Comparison of ENCODE assay signal across 9 mouse cellular contexts in the genomic region with DNA sequence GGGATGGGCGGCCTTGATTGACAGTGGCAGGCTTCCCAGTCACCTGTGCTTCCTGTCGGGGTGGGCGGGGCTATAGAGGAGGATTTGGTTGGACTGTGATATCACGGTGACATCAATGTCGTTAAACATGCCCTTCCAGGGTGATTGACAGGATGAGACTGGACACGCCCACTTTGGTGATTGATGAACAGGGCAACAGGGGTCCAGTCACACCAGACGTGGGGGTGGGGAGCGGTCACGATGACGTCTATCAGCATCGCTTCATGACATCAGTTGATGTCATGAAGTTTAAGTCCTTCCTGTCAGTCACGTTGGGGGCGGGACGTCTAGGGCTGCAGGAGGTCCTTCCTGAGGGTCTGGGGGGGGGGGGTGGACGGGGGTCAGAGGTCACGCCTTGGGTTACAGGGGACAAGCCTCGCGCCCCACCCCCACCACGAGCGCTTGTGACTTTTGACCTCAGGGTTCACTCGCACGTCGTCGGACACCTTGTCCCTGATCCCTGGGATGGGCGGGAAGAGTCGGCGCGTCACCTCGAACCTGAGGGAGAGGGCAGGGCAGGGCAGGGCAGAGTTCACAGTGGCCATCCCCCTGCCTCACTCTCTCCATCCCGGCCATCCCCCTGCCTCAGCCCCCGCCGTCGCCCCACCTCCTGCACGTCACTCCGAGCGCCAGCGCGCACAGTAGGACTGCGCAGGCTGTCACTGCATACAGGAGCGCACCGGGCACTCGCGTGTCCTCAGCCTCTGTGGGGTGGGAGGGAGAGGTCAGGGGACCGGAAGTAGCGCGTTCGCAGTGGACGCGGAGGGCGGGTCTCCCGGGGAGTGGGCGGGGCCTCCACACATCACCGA. TPM values are rescaled to one million over a fixed set of nuclear protein-coding genes. Genes with fewer than 3 reads are reported as not detected.
DNase-seq lines count a peak whose midpoint lies in the region; ATAC-seq and TF ChIP-seq lines count a peak whose summit lies in the region.
"Had no signal": no experiment of that assay in that cellular context is flagged by ENCODE, and none has a peak within 500 bp of the region (broad histone marks: within the 10 kb centered on the region; RNA-seq: fewer than 3 reads in every experiment).

No protein-coding gene starts in this region.

- TF ChIP-seq CTCF in hindbrain, postnatal 0 days (IDR thresholded peaks at IDR 0.05; ENCODE audit: low read depth) = no peak
- no peak for TF ChIP-seq CTCF in liver, adult 2 months (IDR thresholded peaks at IDR 0.05; ENCODE audit: low read depth, low read length)

- H3K36me3 ChIP-seq in hindbrain, postnatal 0 days (ENCODE audit: insufficient read depth, low read length) = no peaks in the 10 kb centered on the region
- H3K36me3 ChIP-seq in liver, adult 2 months (ENCODE audit: control insufficient read depth, insufficient read depth, low read length) = no peaks in the 10 kb centered on the region

- peak overlapping the region; percentile 88 for H3K27ac ChIP-seq in hindbrain, postnatal 0 days
- H3K27ac ChIP-seq in liver, adult 2 months (replicated peaks; ENCODE audit: insufficient read depth, low read depth, low read length) = no peak overlapping the region

- H3K79me2 ChIP-seq in liver, adult 2 months (ENCODE audit: control insufficient read depth, insufficient read depth, low read length) = no peaks in the 10 kb centered on the region

- DNase-seq in layer of hippocampus, adult 11-12 months (ENCODE audit: low spot score) = peak; percentile 22
- DNase-seq in layer of hippocampus, postnatal 36 days = no peak
- peak; percentile 33 for DNase-seq in WW6 (ENCODE audit: low read depth, low spot score)
- DNase-seq in embryo, embryonic 9.5 days (ENCODE audit: extremely low spot score) = peak; percentile 33
- DNase-seq in hindbrain, postnatal 0 days (ENCODE audit: low spot score) = peak; percentile 16
- no peak for DNase-seq in liver, adult 2 months (ENCODE audit: extremely low read depth, low read depth, low spot score)
- peak; percentile 42 for DNase-seq in right cerebral cortex, postnatal 4 days

- peak overlapping the region; percentile 43 for H3K4me3 ChIP-seq in hindbrain, postnatal 0 days (ENCODE audit: low read length)
- peak overlapping the region; percentile 39; the same call in 1 of the 2 replicates for H3K4me3 ChIP-seq in liver, adult 2 months (ENCODE audit: insufficient read depth, low read depth, low read length)

- 34% methylated on average over 51 of the region's 53 CpGs for WGBS in hindbrain, postnatal 0 days
- WGBS in liver, adult 2 months = 40% methylated on average over 53 of the region's 53 CpGs

- H3K9ac ChIP-seq in hindbrain, postnatal 0 days (replicated peaks; ENCODE audit: low read length) = peak overlapping the region; percentile 47
- H3K9ac ChIP-seq in liver, adult 2 months (ENCODE audit: low read depth, low read length) = no peak overlapping the region

- H3K4me2 ChIP-seq in hindbrain, postnatal 0 days (ENCODE audit: low read depth, low read length) = peak overlapping the region; percentile 56

- peak; percentile 14; the same call in 1 of the 2 replicates for ATAC-seq in hindbrain, postnatal 0 days
- no peak for ATAC-seq in erythroid progenitor cell, adult 5-6 weeks (replicated peaks; ENCODE audit: low FRiP score, poor library complexity, severe bottlenecking)

- 0 out of 2 replicates have a peak, but pooled peaks cover 6% of the 10 kb centered on the region for H3K4me1 ChIP-seq in hindbrain, postnatal 0 days (ENCODE audit: insufficient read depth, low read length)
- H3K4me1 ChIP-seq in liver, adult 2 months (ENCODE audit: control insufficient read depth, insufficient read depth, low read length) = peaks cover 4% of the 10 kb centered on the region; the same call in 1 of the 2 replicates

- TF ChIP-seq POLR2A in liver, adult 2 months (IDR thresholded peaks at IDR 0.05; ENCODE audit: extremely low read depth, insufficient read depth, low read length) = no peak

- no peaks in the 10 kb centered on the region for H3K9me3 ChIP-seq in hindbrain, postnatal 0 days (ENCODE audit: low read length)

- H3K27me3 ChIP-seq in hindbrain, postnatal 0 days (ENCODE audit: insufficient read depth, low read length) = no peaks in the 10 kb centered on the region
- no peaks in the 10 kb centered on the region for H3K27me3 ChIP-seq in liver, adult 2 months (ENCODE audit: control insufficient read depth, insufficient read depth, low read length)

RNA-seq across cellular contexts. Expression of a gene that starts 3.3 kb away (rescaled TPM):
- 10 to 100 TPM; 38.3 to 38.6 TPM for total RNA-seq in layer of hippocampus, postnatal 36 days (2021)
- 39.6 and 48.2 TPM in 2 replicates for total RNA-seq in hindbrain, postnatal 0 days (2014; rRNA removed)
- 36.3 and 44.1 TPM in 2 replicates for polyA plus RNA-seq in hindbrain, postnatal 0 days (2015; fragmentation: Nextera tagmentation; extraction: Ambion mirVana)
- total RNA-seq in liver, adult 2 months (2014; rRNA removed) = 3.4 and 10.4 TPM in 2 replicates
- 18.1 and 28.5 TPM in 2 replicates for polyA plus RNA-seq in liver, adult 2 months (2012; rRNA removed)
- 26.8 and 37.5 TPM in 2 replicates for total RNA-seq in erythroid progenitor cell, adult 5-6 weeks (2015; ENCODE audit: low replicate concordance)
- total RNA-seq in erythroid progenitor cell, adult 5-6 weeks (2017; ENCODE audit: low replicate concordance) = 9.0 and 12.9 TPM in 2 replicates

RNA-seq across cellular contexts. Expression of a gene that starts 41.2 kb away (rescaled TPM):
- not detected for total RNA-seq in layer of hippocampus, postnatal 36 days (2021)
- total RNA-seq in hindbrain, postnatal 0 days (2014; rRNA removed) = not detected in 2 replicates
- not detected in 2 replicates for polyA plus RNA-seq in hindbrain, postnatal 0 days (2015; fragmentation: Nextera tagmentation; extraction: Ambion mirVana)
- total RNA-seq in liver, adult 2 months (2014; rRNA removed) = not detected in 2 replicates
- not detected in 2 replicates for polyA plus RNA-seq in liver, adult 2 months (2012; rRNA removed)
- not detected in 2 replicates for total RNA-seq in erythroid progenitor cell, adult 5-6 weeks (2015; ENCODE audit: low replicate concordance)
- not detected in 2 replicates for total RNA-seq in erythroid progenitor cell, adult 5-6 weeks (2017; ENCODE audit: low replicate concordance)
- total RNA-seq: common myeloid progenitor, adult 5-6 weeks had no signal

RNA-seq across cellular contexts. Expression of a gene that starts 48.8 kb away (rescaled TPM):
- total RNA-seq in layer of hippocampus, postnatal 36 days (2021) = not detected
- 0.22 and 1.0 TPM in 2 replicates for total RNA-seq in hindbrain, postnatal 0 days (2014; rRNA removed)
- 0.19 TPM in 1 of 2 replicates, not detected in the other for polyA plus RNA-seq in hindbrain, postnatal 0 days (2015; fragmentation: Nextera tagmentation; extraction: Ambion mirVana)
- not detected in 2 replicates for total RNA-seq in liver, adult 2 months (2014; rRNA removed)
- polyA plus RNA-seq in liver, adult 2 months (2012; rRNA removed) = not detected in 2 replicates
- not detected in 2 replicates for total RNA-seq in erythroid progenitor cell, adult 5-6 weeks (2015; ENCODE audit: low replicate concordance)
- not detected in 2 replicates for total RNA-seq in erythroid progenitor cell, adult 5-6 weeks (2017; ENCODE audit: low replicate concordance)

Comparison
In these comparisons a context has a peak if more than half of its experiments do, and no peak if none do; other contexts are left out.
1. DNase-seq: peak in layer of hippocampus, adult 11-12 months (single experiment), WW6 (single experiment), embryo, embryonic 9.5 days (single experiment), hindbrain, postnatal 0 days (single experiment) and right cerebral cortex, postnatal 4 days (single experiment); none in layer of hippocampus, postnatal 36 days (0 of 2) and liver, adult 2 months (single experiment).